Mouse (Mus musculus): ENCODE measurements around the gene Bpifa5. TPM values are rescaled to one million over a fixed set of nuclear protein-coding genes. Genes with fewer than 3 reads are reported as not detected.

The Bpifa5 gene
- total RNA-seq (2023) = not detected

GRCm38 (mm10) chr2:154162307-154162706 lies at the start of gene Bpifa5:
Gene Bpifa5 (plus strand): TSS chr2:154162607.

GRCm38 (mm10) chr2:154130120-154130519 lies 32.3 kb upstream of the Bpifa5 start, which contains the start of gene Bpifa3:
Gene Bpifa3 (plus strand): TSS chr2:154130336.

GRCm38 (mm10) chr2:154142580-154142979 lies 19.8 kb upstream of the Bpifa5 start, which contains the start of gene Bpifa1:
Gene Bpifa1 (plus strand): TSS chr2:154142880.

GRCm38 (mm10) chr2:154190546-154191258 lies 28.3 kb downstream of the Bpifa5 start, which contains the start of gene Bpifb1:
Gene Bpifb1 (plus strand): TSS chr2:154190818.

Other genes starting within 250 kb of the Bpifa5 start
- not detected for gene Bpifb3, start 244.4 kb upstream of the Bpifa5 start, total RNA-seq (2023)
- not detected for gene Bpifb4, start 224.4 kb upstream of the Bpifa5 start, total RNA-seq (2023)
- not detected for gene Bpifa6, start 187.7 kb upstream of the Bpifa5 start, total RNA-seq (2023)
- not detected for gene Bpifa2, start 154.3 kb upstream of the Bpifa5 start, total RNA-seq (2023)
- gene Bpifa3, start 32.3 kb upstream of the Bpifa5 start, total RNA-seq (2023) = not detected
- gene Bpifa1, start 19.7 kb upstream of the Bpifa5 start, total RNA-seq (2023) = not detected
- gene Bpifb1, start 28.2 kb downstream of the Bpifa5 start, total RNA-seq (2023) = not detected
- gene Bpifb5, start 61.1 kb downstream of the Bpifa5 start, total RNA-seq (2023) = not detected
- gene Bpifb9a, start 95.2 kb downstream of the Bpifa5 start, total RNA-seq (2023) = not detected
- not detected for gene Bpifb9b, start 144.6 kb downstream of the Bpifa5 start, total RNA-seq (2023)
- gene Cdk5rap1, start 210.4 kb downstream of the Bpifa5 start, total RNA-seq (2023) = 17.3 TPM
- gene Snta1, start 245.5 kb downstream of the Bpifa5 start, total RNA-seq (2023) = 0.64 TPM

All from CD8-positive naive resting alpha-beta T cell, adult 57 days (primary cell).